Mouse (Mus musculus) ES-E14 (cell line): ENCODE measurements around the gene Gucy1b2.

ENCODE experiments used
- HCFC1 ChIP-seq: IDR thresholded peaks from 2 replicates; pipeline ENCODE4 v1.6.1; 2012; ENCODE audit warnings: low read length, inconsistent platforms, borderline replicate concordance; ENCODE audit not compliant: insufficient read depth
- MAFK ChIP-seq: IDR thresholded peaks from 2 replicates; pipeline ENCODE4 v1.6.1; 2014; ENCODE audit warnings: mild to moderate bottlenecking, low read depth, low read length, inconsistent platforms; ENCODE audit not compliant: insufficient read depth
- ZC3H11A ChIP-seq: IDR thresholded peaks from 2 replicates; pipeline ENCODE4 v1.6.1; 2012; ENCODE audit warnings: low read depth, mild to moderate bottlenecking, inconsistent platforms, low read length, borderline replicate concordance

GRCm38 (mm10) chr14:62437806-62438205 is 18.3 kb downstream of the Gucy1b2 start:
- TF ChIP-seq MAFK (no peak), HCFC1 (no peak), ZC3H11A (no peak)
